Mouse (Mus musculus) testis, postnatal 10 days (tissue): ENCODE data around the gene Dnaaf2.
"Not testable (repeated sequence)": the region's sequence is repeated elsewhere in the genome, so short reads cannot be mapped to it uniquely, and the experiment has no call there.

ENCODE experiments used
- DNase-seq: peaks from one replicate; pipeline ENCODE4 v3.0.0; 2021; ENCODE audit warnings: low spot score

The Dnaaf2 gene

GRCm38 (mm10) chr12:69197378-69198163 lies 658 bp downstream of the Dnaaf2 start:
- DNase-seq: peak; percentile 79

- peak; percentile 75 for DNase-seq
Measured at GRCm38 (mm10) chr12:69196444-69197377, 1.5 kb downstream of the Dnaaf2 start, which contains the start of gene Gm49383. TSS of gene Gm49383 (minus strand) at chr12:69197104.

GRCm38 (mm10) chr12:69192637-69193036 lies 5.6 kb downstream of the Dnaaf2 start:
- DNase-seq: no peak

- no peak for DNase-seq
Measured at GRCm38 (mm10) chr12:69191396-69191795, 6.8 kb downstream of the Dnaaf2 start.

GRCm38 (mm10) chr12:69190522-69190921 lies 7.7 kb downstream of the Dnaaf2 start:
- DNase-seq: no peak

- DNase-seq: no peak
Measured at GRCm38 (mm10) chr12:69190074-69190473, 8.2 kb downstream of the Dnaaf2 start.

GRCm38 (mm10) chr12:69186811-69187471 lies 11.3 kb downstream of the Dnaaf2 start:
- no peak for DNase-seq

- DNase-seq: no peak
Measured at GRCm38 (mm10) chr12:69185371-69185770, 12.9 kb downstream of the Dnaaf2 start.

- peak; percentile 74 for DNase-seq
Measured at GRCm38 (mm10) chr12:69184342-69185295, 13.6 kb downstream of the Dnaaf2 start.

GRCm38 (mm10) chr12:69183583-69184308 lies 14.5 kb downstream of the Dnaaf2 start, which contains the start of the genes Rpl36al and Mgat2:
TSS of gene Rpl36al (minus strand) at chr12:69184083.
TSS of gene Mgat2 (plus strand) at chr12:69184157.
- DNase-seq: peak; percentile 100

GRCm38 (mm10) chr12:69181800-69182199 lies 16.4 kb downstream of the Dnaaf2 start:
- DNase-seq: no peak

- DNase-seq: no peak
Measured at GRCm38 (mm10) chr12:69179371-69179770, 18.9 kb downstream of the Dnaaf2 start.

- DNase-seq: no peak
Measured at GRCm38 (mm10) chr12:69177526-69177925, 20.7 kb downstream of the Dnaaf2 start.

- no peak for DNase-seq
Measured at GRCm38 (mm10) chr12:69175975-69176374, 22.3 kb downstream of the Dnaaf2 start.

- no peak for DNase-seq
Measured at GRCm38 (mm10) chr12:69171307-69171706, 26.9 kb downstream of the Dnaaf2 start.

- peak; percentile 90 for DNase-seq
Measured at GRCm38 (mm10) chr12:69168461-69169106, 29.6 kb downstream of the Dnaaf2 start, which contains the start of gene Lrr1. TSS of gene Lrr1 (plus strand) at chr12:69168814.

- no peak for DNase-seq
Measured at GRCm38 (mm10) chr12:69167656-69168460, 30.4 kb downstream of the Dnaaf2 start.

- DNase-seq: not testable (repeated sequence)
Measured at GRCm38 (mm10) chr12:69166861-69167581, 31.2 kb downstream of the Dnaaf2 start.
